Mouse (Mus musculus) stomach, embryonic 14.5 days (tissue): ENCODE results near the gene Nup35. TPM values are rescaled to one million over a fixed set of nuclear protein-coding genes. Genes with fewer than 3 reads are reported as not detected.

Experiments used
- microRNA counts: library from miRNA; unstranded; fragments of <30 nt; microRNA quantifications from one replicate; lab custom pipeline; 2016
- microRNA-seq: library from miRNA; unstranded; fragments of <30 nt; microRNA quantifications from one replicate; pipeline ENCODE4, GENCODE M21; 2016
- polyA plus RNA-seq: library from polyadenylated mRNA; unstranded; fragments of >200 nt; fragmentation: Nextera tagmentation; extraction: Ambion mirVana; gene quantifications from 2 replicates; pipeline ENCODE4 v1.2.1, GENCODE M21; 2014

Gene Nup35
- polyA plus RNA-seq, 1 experiment from 2014 or later, result 48.7 TPM

MicroRNA genes within 50 kb of the gene (microRNA counts, 519-probe panel; counts per million panel counts)
- 2,339 counts per million, percentile 37 among the panel's probes with 10 or more counts for microRNA mmu-miR-684 (lab: Ali Mortazavi, UCI)

Small RNA genes within 50 kb of the gene (microRNA-seq; reads per million reads assigned to microRNA genes)
- not detected for gene Mir684-1

Other genes starting within 250 kb of the Nup35 start
- 1.6 and 2.0 TPM in 2 replicates for gene Frzb, start 169.6 kb upstream of the Nup35 start, polyA plus RNA-seq
- gene Nckap1, start 35.9 kb upstream of the Nup35 start, polyA plus RNA-seq, result 58.3 and 70.8 TPM in 2 replicates
- 18.3 and 19.1 TPM in 2 replicates for gene Dusp19, start 191 bp upstream of the Nup35 start, polyA plus RNA-seq